Mouse (Mus musculus) intestine, embryonic 14.5 days (tissue): Measurements from ENCODE around the gene Dpp10. TPM values are rescaled to one million over a fixed set of nuclear protein-coding genes. Genes with fewer than 3 reads are reported as not detected.

ENCODE experiments used
- ATAC-seq: fragments of 200-750 bp; cut with Nextera tagmentation; replicated peaks from 2 replicates; pipeline ENCODE4 v1.8.0; 2017; ENCODE audit warnings: low read depth, moderate number of reproducible peaks, moderate TSS enrichment, moderate library complexity; ENCODE audit not compliant: low FRiP score, low TSS enrichment
- DNase-seq: peaks from one replicate; pipeline ENCODE4 v3.0.0-alpha.2; 2018; ENCODE audit warnings: low spot score
- H3K27ac ChIP-seq: fragments of 300-500 bp; sonication (generic); 2 replicates; pipeline ENCODE4 v1.5.1; 2014; ENCODE audit warnings: low read depth, mild to moderate bottlenecking, control low read depth
- H3K27me3 ChIP-seq: fragments of 300-500 bp; sonication (generic); replicated peaks from 2 replicates; pipeline ENCODE4 v1.6.1; 2014; ENCODE audit warnings: low read length, control low read depth; ENCODE audit not compliant: control insufficient read depth, insufficient read depth
- H3K36me3 ChIP-seq: fragments of 300-500 bp; sonication (generic); 2 replicates; pipeline ENCODE4 v1.6.1; 2014; ENCODE audit warnings: low read length, control low read depth; ENCODE audit not compliant: control insufficient read depth, insufficient read depth
- H3K4me1 ChIP-seq: fragments of 300-500 bp; sonication (generic); replicated peaks from 2 replicates; pipeline ENCODE4 v1.6.1; 2014; ENCODE audit warnings: low read length, control low read depth, mixed read lengths; ENCODE audit not compliant: control insufficient read depth, insufficient read depth
- H3K4me2 ChIP-seq: fragments of 300-500 bp; sonication (generic); 2 replicates; pipeline ENCODE4 v1.6.1; 2014; ENCODE audit warnings: low read length
- H3K4me3 ChIP-seq: fragments of 300-500 bp; sonication (generic); 2 replicates; pipeline ENCODE4 v1.5.1; 2014; ENCODE audit warnings: low read depth, low read length, control low read depth, mixed read lengths
- H3K9ac ChIP-seq: fragments of 300-500 bp; sonication (generic); 2 replicates; pipeline ENCODE4 v1.6.1; 2014; ENCODE audit warnings: mild to moderate bottlenecking, low read length
- H3K9me3 ChIP-seq: fragments of 300-500 bp; sonication (generic); 2 replicates; pipeline ENCODE4 v1.6.1; 2016; ENCODE audit warnings: low read length, control low read depth; ENCODE audit not compliant: control insufficient read depth
- WGBS: fragments of 180-500 bp; shearing (Covaris S2); extraction: QIAGEN DNeasy Blood & Tissue Kit; methylation state at CpG from one replicate; pipeline ENCODE4 v1.1.7; 2014; 5-methylcytosine and 5-hydroxymethylcytosine counted together
- polyA plus RNA-seq: library from polyadenylated mRNA; unstranded; fragments of >200 nt; fragmentation: Nextera tagmentation; extraction: Ambion mirVana; gene quantifications from 2 replicates; pipeline ENCODE4 v1.2.1, GENCODE M21; 2014

Dpp10 gene
- polyA plus RNA-seq, 1 experiment from 2014 or later: 0.84 TPM

DNA sequence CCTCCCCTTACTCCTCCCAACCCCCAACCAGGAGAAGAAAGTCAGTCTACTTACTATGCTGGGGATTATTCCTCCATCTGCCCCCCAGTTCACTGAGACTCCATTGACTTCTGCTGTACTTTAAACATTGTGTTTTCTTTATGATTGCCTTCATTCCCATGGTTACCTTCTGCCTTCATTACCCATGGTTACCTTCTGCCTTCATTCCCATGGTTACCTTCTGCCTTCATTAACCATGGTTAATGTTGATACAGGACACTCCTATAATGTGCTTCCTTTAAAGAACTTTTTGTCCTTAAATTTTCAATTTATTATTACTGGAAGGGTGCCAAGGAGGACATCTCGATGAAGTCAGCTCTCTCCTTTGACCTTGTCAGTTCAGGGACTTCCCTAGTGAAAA, 158.1 kb downstream of the Dpp10 start:
- ATAC-seq (no peak), DNase-seq (no peak)
- Histone ChIP-seq H3K4me2 (no peak overlapping the region), H3K27me3 (no peaks in the 10 kb centered on the region), H3K4me3 (no peak overlapping the region), H3K9ac (no peak overlapping the region), H3K9me3 (no peaks in the 10 kb centered on the region), H3K27ac (no peak overlapping the region), H3K36me3 (no peaks in the 10 kb centered on the region), H3K4me1 (no peaks in the 10 kb centered on the region)
- 59% methylated on average over 1 of the region's 1 CpGs for WGBS

GRCm38 (mm10) chr1:123846881-123847280, 198.5 kb downstream of the Dpp10 start:
- Histone ChIP-seq H3K27ac (no peak overlapping the region), H3K9me3 (no peaks in the 10 kb centered on the region), H3K27me3 (no peaks in the 10 kb centered on the region), H3K36me3 (no peaks in the 10 kb centered on the region), H3K4me2 (no peak overlapping the region), H3K4me1 (no peaks in the 10 kb centered on the region), H3K4me3 (no peak overlapping the region), H3K9ac (no peak overlapping the region)
- no peak for DNase-seq
- ATAC-seq: no peak
- 87% methylated on average over 3 of the region's 3 CpGs for WGBS

GRCm38 (mm10) chr1:123801206-123801605, 244.2 kb downstream of the Dpp10 start:
- Histone ChIP-seq H3K4me1 (no peaks in the 10 kb centered on the region), H3K27ac (no peak overlapping the region), H3K9me3 (no peaks in the 10 kb centered on the region), H3K9ac (no peak overlapping the region), H3K4me2 (no peak overlapping the region), H3K4me3 (no peak overlapping the region), H3K27me3 (no peaks in the 10 kb centered on the region), H3K36me3 (no peaks in the 10 kb centered on the region)
- ATAC-seq: no peak
- WGBS: 31% methylated on average over 1 of the region's 1 CpGs
- no peak for DNase-seq

DNA sequence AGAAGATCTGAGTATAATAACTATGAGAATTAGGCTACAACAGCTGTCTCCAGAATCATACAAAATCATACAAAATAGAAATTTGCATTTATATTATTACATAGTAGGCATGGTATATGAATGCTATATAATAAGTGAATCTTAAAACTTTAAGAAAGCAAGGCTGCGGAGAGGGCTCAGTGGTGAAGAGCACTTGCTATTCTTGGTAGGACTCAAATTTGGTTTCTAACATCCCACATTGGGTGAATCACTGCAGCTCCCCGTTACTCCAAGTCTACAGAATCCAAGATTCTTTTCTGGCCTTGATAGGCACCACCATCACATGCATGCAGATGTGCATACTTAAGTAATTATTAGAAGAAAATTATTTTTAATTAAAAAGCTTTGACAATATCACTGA, 279.8 kb downstream of the Dpp10 start:
- no peak overlapping the region for H3K4me2 ChIP-seq
- no peaks in the 10 kb centered on the region for H3K36me3 ChIP-seq
- no peaks in the 10 kb centered on the region for H3K4me1 ChIP-seq
- H3K27ac ChIP-seq: no peak overlapping the region
- no peak overlapping the region for H3K4me3 ChIP-seq
- no peaks in the 10 kb centered on the region for H3K9me3 ChIP-seq
- no peaks in the 10 kb centered on the region for H3K27me3 ChIP-seq
- DNase-seq (no peak), ATAC-seq (no peak)
- 94% methylated on average over 2 of the region's 2 CpGs for WGBS
- H3K9ac ChIP-seq: no peak overlapping the region

- Histone ChIP-seq H3K27ac (no peak overlapping the region), H3K27me3 (no peaks in the 10 kb centered on the region), H3K4me2 (no peak overlapping the region), H3K4me1 (no peaks in the 10 kb centered on the region), H3K9ac (no peak overlapping the region), H3K9me3 (no peaks in the 10 kb centered on the region), H3K36me3 (no peaks in the 10 kb centered on the region), H3K4me3 (no peak overlapping the region)
- no peak for ATAC-seq
- no peak for DNase-seq
- WGBS: 91% methylated on average over 3 of the region's 3 CpGs
These were observed 283.1 kb downstream of the Dpp10 start for GRCm38 (mm10) chr1:123762272-123762671.

GRCm38 (mm10) chr1:123756055-123756454, 289.3 kb downstream of the Dpp10 start:
- no peak overlapping the region for H3K9ac ChIP-seq
- ATAC-seq (no peak), DNase-seq (no peak)
- H3K4me1 ChIP-seq: no peaks in the 10 kb centered on the region
- no peaks in the 10 kb centered on the region for H3K9me3 ChIP-seq
- no peak overlapping the region for H3K4me2 ChIP-seq
- H3K36me3 ChIP-seq: no peaks in the 10 kb centered on the region
- no peak overlapping the region for H3K27ac ChIP-seq
- no peak overlapping the region for H3K4me3 ChIP-seq
- no peaks in the 10 kb centered on the region for H3K27me3 ChIP-seq

DNA sequence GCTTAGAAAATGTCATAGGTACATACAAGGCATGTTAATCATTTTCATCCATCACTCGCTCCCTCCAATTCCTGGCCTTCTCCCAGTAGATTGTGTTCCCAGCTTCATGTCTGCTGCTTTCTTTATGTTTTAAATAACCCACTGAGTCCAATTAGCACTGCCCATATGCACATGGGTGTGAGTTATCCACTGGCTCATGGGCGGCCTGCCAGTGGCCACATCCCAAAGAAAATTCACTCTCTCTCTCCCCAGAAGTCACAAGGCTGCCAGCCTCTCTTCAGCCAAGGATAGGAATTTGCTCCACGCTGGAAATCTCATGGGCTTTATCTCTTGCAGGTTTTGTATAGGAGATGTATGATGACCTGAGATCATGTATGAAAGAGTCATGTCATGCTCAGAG, 338.1 kb downstream of the Dpp10 start:
- no peak overlapping the region for H3K4me2 ChIP-seq
- no peak overlapping the region for H3K4me3 ChIP-seq
- no peaks in the 10 kb centered on the region for H3K27me3 ChIP-seq
- no peak overlapping the region for H3K9ac ChIP-seq
- H3K36me3 ChIP-seq: no peaks in the 10 kb centered on the region
- ATAC-seq (no peak), DNase-seq (no peak)
- H3K9me3 ChIP-seq: no peaks in the 10 kb centered on the region
- no peaks in the 10 kb centered on the region for H3K4me1 ChIP-seq
- no peak overlapping the region for H3K27ac ChIP-seq
- 76% methylated on average over 3 of the region's 3 CpGs for WGBS

DNA sequence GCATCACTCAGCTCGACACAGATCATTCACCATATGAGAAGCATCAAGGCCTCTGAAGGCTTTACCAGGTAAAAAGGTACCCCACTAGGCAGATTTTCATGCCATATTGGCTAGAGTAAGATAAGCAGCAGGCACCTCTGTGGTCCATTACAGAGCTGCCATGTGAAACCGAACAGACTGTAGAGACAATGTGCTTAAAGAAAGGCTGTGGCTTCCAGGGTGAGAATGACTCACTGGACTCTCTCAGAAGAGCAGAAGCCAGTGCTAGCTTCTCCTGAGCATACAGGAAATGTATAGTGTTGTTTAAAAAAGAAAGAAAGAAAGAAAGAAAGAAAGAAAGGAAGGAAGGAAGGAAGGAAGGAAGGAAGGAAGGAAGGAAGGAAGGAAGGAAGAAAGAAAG, 386.9 kb downstream of the Dpp10 start:
- Histone ChIP-seq H3K4me1 (no peaks in the 10 kb centered on the region), H3K4me2 (no peak overlapping the region), H3K9ac (no peak overlapping the region), H3K4me3 (no peak overlapping the region), H3K36me3 (no peaks in the 10 kb centered on the region), H3K27ac (no peak overlapping the region), H3K9me3 (no peaks in the 10 kb centered on the region), H3K27me3 (no peaks in the 10 kb centered on the region)
- 74% methylated on average over 2 of the region's 2 CpGs for WGBS
- no peak for DNase-seq
- ATAC-seq: no peak

DNA sequence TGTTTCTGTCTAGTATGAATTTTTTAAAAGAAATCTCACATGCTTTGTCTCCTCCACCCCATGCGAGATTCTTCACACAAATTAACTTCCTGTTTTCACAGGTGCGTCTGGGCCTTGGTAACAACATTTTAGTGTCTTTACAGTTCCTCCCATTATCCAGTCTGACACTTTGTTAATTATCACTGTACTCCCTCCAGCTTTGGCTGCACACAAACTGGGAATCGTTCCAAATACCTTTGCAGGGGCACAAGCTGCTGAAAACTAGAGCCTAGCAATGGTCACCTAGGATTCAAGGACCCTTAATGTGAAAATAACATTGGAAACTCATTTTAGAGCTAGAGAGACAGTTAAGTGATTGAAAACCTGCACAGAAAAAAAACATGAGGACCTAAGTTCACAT, 388.8 kb downstream of the Dpp10 start:
- Histone ChIP-seq H3K4me2 (no peak overlapping the region), H3K4me3 (no peak overlapping the region), H3K9ac (no peak overlapping the region), H3K27ac (no peak overlapping the region), H3K4me1 (no peaks in the 10 kb centered on the region), H3K9me3 (no peaks in the 10 kb centered on the region), H3K27me3 (no peaks in the 10 kb centered on the region), H3K36me3 (no peaks in the 10 kb centered on the region)
- ATAC-seq (no peak), DNase-seq (no peak)
- 57% methylated on average over 3 of the region's 3 CpGs for WGBS
